12 mouse cellular contexts compared by ENCODE assay signal in genomic region chr11:76262611-76263351, GRCm38 (mm10). TPM values are rescaled to one million over a fixed set of nuclear protein-coding genes. Genes with fewer than 3 reads are reported as not detected.
DNase-seq lines count a peak whose midpoint lies in the region; ATAC-seq lines count a peak whose summit lies in the region.
"Had no signal": no experiment of that assay in that cellular context is flagged by ENCODE, and none has a peak within 500 bp of the region (broad histone marks: within the 10 kb centered on the region; RNA-seq: fewer than 3 reads in every experiment).

No protein-coding gene starts in this region.

- H3K4me2 ChIP-seq in forebrain, embryonic 14.5 days (ENCODE audit: low read length) = no peak overlapping the region
- H3K4me2 ChIP-seq in midbrain, embryonic 12.5 days (replicated peaks) = peak overlapping the region; percentile 40
- no peak overlapping the region for H3K4me2 ChIP-seq in kidney, embryonic 14.5 days (replicated peaks; ENCODE audit: low read depth, low read length)
- H3K4me2 ChIP-seq: lung, embryonic 14.5 days; stomach, embryonic 15.5 days had no signal

- H3K9me3 ChIP-seq in forebrain, embryonic 14.5 days (replicated peaks; ENCODE audit: control insufficient read depth, low read length) = no peaks in the 10 kb centered on the region
- H3K9me3 ChIP-seq in midbrain, embryonic 12.5 days = no peaks in the 10 kb centered on the region
- H3K9me3 ChIP-seq in kidney, embryonic 14.5 days (ENCODE audit: control insufficient read depth, low read length) = no peaks in the 10 kb centered on the region
- H3K9me3 ChIP-seq: stomach, embryonic 15.5 days had no signal

- peak overlapping the region; percentile 32 for H3K9ac ChIP-seq in forebrain, embryonic 14.5 days (ENCODE audit: low read length)
- peak overlapping the region; percentile 49; the same call in 1 of the 2 replicates for H3K9ac ChIP-seq in midbrain, embryonic 12.5 days (replicated peaks)
- H3K9ac ChIP-seq in kidney, embryonic 14.5 days (ENCODE audit: low read depth, low read length) = no peak overlapping the region
- H3K9ac ChIP-seq: lung, embryonic 14.5 days; stomach, embryonic 15.5 days had no signal

- H3K27me3 ChIP-seq in forebrain, embryonic 14.5 days (replicated peaks; ENCODE audit: control insufficient read depth, insufficient read depth, low read length) = no peaks in the 10 kb centered on the region
- peaks cover 14% of the 10 kb centered on the region for H3K27me3 ChIP-seq in midbrain, embryonic 12.5 days
- H3K27me3 ChIP-seq in kidney, embryonic 14.5 days (ENCODE audit: control insufficient read depth, insufficient read depth, low read length) = no peaks in the 10 kb centered on the region
- H3K27me3 ChIP-seq: stomach, embryonic 15.5 days had no signal

- H3K4me3 ChIP-seq in forebrain, embryonic 14.5 days (ENCODE audit: low read depth, low read length) = no peak overlapping the region
- no peak overlapping the region for H3K4me3 ChIP-seq in midbrain, embryonic 12.5 days
- H3K4me3 ChIP-seq in kidney, embryonic 14.5 days (ENCODE audit: low read length) = no peak overlapping the region
- H3K4me3 ChIP-seq: stomach, embryonic 15.5 days had no signal

- 0 out of 2 replicates have a peak, but pooled peaks cover 3% of the 10 kb centered on the region for H3K36me3 ChIP-seq in forebrain, embryonic 14.5 days (ENCODE audit: control insufficient read depth, insufficient read depth, low read length)
- H3K36me3 ChIP-seq in midbrain, embryonic 12.5 days = peaks cover 9% of the 10 kb centered on the region; the same call in 1 of the 2 replicates
- peaks cover 4% of the 10 kb centered on the region; the same call in 1 of the 2 replicates for H3K36me3 ChIP-seq in kidney, embryonic 14.5 days (ENCODE audit: control insufficient read depth, insufficient read depth, low read length)
- H3K36me3 ChIP-seq: stomach, embryonic 15.5 days had no signal

- no peak overlapping the region for H3K27ac ChIP-seq in forebrain, embryonic 14.5 days (ENCODE audit: low read depth, low read length)
- H3K27ac ChIP-seq in midbrain, embryonic 12.5 days (replicated peaks) = peak overlapping the region; percentile 81
- no peak overlapping the region for H3K27ac ChIP-seq in kidney, embryonic 14.5 days (ENCODE audit: low read depth, low read length)
- H3K27ac ChIP-seq: stomach, embryonic 15.5 days had no signal

- intact Hi-C loops in gastrocnemius, postnatal 36 days (cut with DNase I) = no loop called here

- 13% methylated on average over 19 of the region's 19 CpGs for WGBS in forebrain, embryonic 14.5 days
- WGBS in midbrain, embryonic 12.5 days = 4% methylated on average over 19 of the region's 19 CpGs
- 12% methylated on average over 19 of the region's 19 CpGs for WGBS in kidney, embryonic 14.5 days

- peak; percentile 44 for DNase-seq in cerebellum, adult 11-12 months
- DNase-seq in cerebellum, postnatal 4 days (ENCODE audit: low spot score in 2 of 2) = no peak
- peak; percentile 23 for DNase-seq in R1 (ENCODE audit: low read depth, low spot score)
- DNase-seq in forebrain, embryonic 14.5 days (ENCODE audit: low spot score) = no peak
- no peak for DNase-seq in kidney, adult 11 months
- DNase-seq in gastrocnemius, postnatal 36 days = no peak
- DNase-seq: gastrocnemius, postnatal 10 days; layer of hippocampus, postnatal 36 days; lung, embryonic 14.5 days had no signal

- ATAC-seq in forebrain, embryonic 14.5 days = no peak
- peak; percentile 57 for ATAC-seq in midbrain, embryonic 12.5 days (ENCODE audit: low FRiP score, low read depth)
- no peak; the same call in 1 of the 2 replicates for ATAC-seq in kidney, embryonic 14.5 days (ENCODE audit: low FRiP score, low TSS enrichment)

- peaks cover 25% of the 10 kb centered on the region for H3K4me1 ChIP-seq in forebrain, embryonic 14.5 days (ENCODE audit: control insufficient read depth, insufficient read depth, low read length)
- H3K4me1 ChIP-seq in midbrain, embryonic 12.5 days = peaks cover 63% of the 10 kb centered on the region
- H3K4me1 ChIP-seq in kidney, embryonic 14.5 days (ENCODE audit: control insufficient read depth, insufficient read depth, low read length) = no peaks in the 10 kb centered on the region

RNA-seq across cellular contexts. Expression of gene Glod4, which starts 19.3 kb away (rescaled TPM):
- polyA plus RNA-seq in forebrain, embryonic 14.5 days (2014; fragmentation: Nextera tagmentation; extraction: Ambion mirVana) = 137 and 144 TPM in 2 replicates
- 113 and 116 TPM in 2 replicates for polyA plus RNA-seq in midbrain, embryonic 12.5 days (2016; fragmentation: Nextera tagmentation; extraction: Ambion mirVana)
- polyA plus RNA-seq in kidney, embryonic 14.5 days (2014; fragmentation: Nextera tagmentation; extraction: Ambion mirVana) = 155 and 160 TPM in 2 replicates
- total RNA-seq in gastrocnemius, postnatal 36 days (2021) = 10 to 100 TPM; 16.6 to 17.2 TPM

RNA-seq across cellular contexts. Expression of gene Mrm3, which starts 19.3 kb away (rescaled TPM):
- polyA plus RNA-seq in forebrain, embryonic 14.5 days (2014; fragmentation: Nextera tagmentation; extraction: Ambion mirVana) = 21.6 and 23.8 TPM in 2 replicates
- 16.4 and 17.7 TPM in 2 replicates for polyA plus RNA-seq in midbrain, embryonic 12.5 days (2016; fragmentation: Nextera tagmentation; extraction: Ambion mirVana)
- 25.2 and 29.3 TPM in 2 replicates for polyA plus RNA-seq in kidney, embryonic 14.5 days (2014; fragmentation: Nextera tagmentation; extraction: Ambion mirVana)
- 10 to 100 TPM; 11.0 to 13.9 TPM for total RNA-seq in gastrocnemius, postnatal 36 days (2021)

RNA-seq across cellular contexts. Expression of gene Gemin4, which starts 45.3 kb away (rescaled TPM):
- polyA plus RNA-seq in forebrain, embryonic 14.5 days (2014; fragmentation: Nextera tagmentation; extraction: Ambion mirVana) = 25.0 and 25.7 TPM in 2 replicates
- 26.2 and 33.1 TPM in 2 replicates for polyA plus RNA-seq in midbrain, embryonic 12.5 days (2016; fragmentation: Nextera tagmentation; extraction: Ambion mirVana)
- 18.8 and 43.8 TPM in 2 replicates for polyA plus RNA-seq in kidney, embryonic 14.5 days (2014; fragmentation: Nextera tagmentation; extraction: Ambion mirVana)
- total RNA-seq in gastrocnemius, postnatal 36 days (2021) = 1 to 10 TPM; 1.6 to 4.0 TPM

RNA-seq across cellular contexts. Expression of gene Dbil5, which starts 45.4 kb away (rescaled TPM):
- polyA plus RNA-seq in forebrain, embryonic 14.5 days (2014; fragmentation: Nextera tagmentation; extraction: Ambion mirVana) = not detected in 2 replicates
- 0.88 TPM in 1 of 2 replicates, not detected in the other for polyA plus RNA-seq in midbrain, embryonic 12.5 days (2016; fragmentation: Nextera tagmentation; extraction: Ambion mirVana)
- 1.2 and 1.6 TPM in 2 replicates for polyA plus RNA-seq in kidney, embryonic 14.5 days (2014; fragmentation: Nextera tagmentation; extraction: Ambion mirVana)
- total RNA-seq in gastrocnemius, postnatal 36 days (2021) = not detected
- total RNA-seq: gastrocnemius, postnatal 10 days had no signal

Comparison
In these comparisons a context has a peak if more than half of its experiments do, and no peak if none do; other contexts are left out.
1. DNase-seq: peak in cerebellum, adult 11-12 months (single experiment) and R1 (single experiment); none in cerebellum, postnatal 4 days (0 of 2), forebrain, embryonic 14.5 days (single experiment), kidney, adult 11 months (single experiment) and gastrocnemius, postnatal 36 days (0 of 2).